Mouse (Mus musculus) embryonic facial prominence, embryonic 12.5 days (tissue): ENCODE results near the gene Lyrm4. TPM values are rescaled to one million over a fixed set of nuclear protein-coding genes. Genes with fewer than 3 reads are reported as not detected.

Experiments
- ATAC-seq: fragments of 200-750 bp; cut with Nextera tagmentation; 2 replicates; pipeline ENCODE4 v1.8.0; 2017; ENCODE audit not compliant: insufficient number of reproducible peaks, insufficient read depth, low FRiP score, low TSS enrichment
- H3K27ac ChIP-seq: fragments of 300-500 bp; sonication (generic); 2 replicates; pipeline ENCODE4 v1.5.1; 2016; ENCODE audit warnings: mild to moderate bottlenecking
- H3K27me3 ChIP-seq: fragments of 300-500 bp; sonication (generic); 2 replicates; pipeline ENCODE4 v1.6.1; 2016; ENCODE audit warnings: mild to moderate bottlenecking, moderate library complexity
- H3K36me3 ChIP-seq: fragments of 300-500 bp; sonication (generic); 2 replicates; pipeline ENCODE4 v1.6.1; 2016; ENCODE audit warnings: mild to moderate bottlenecking
- H3K4me1 ChIP-seq: fragments of 300-500 bp; sonication (generic); 2 replicates; pipeline ENCODE4 v1.6.1; 2016
- H3K4me2 ChIP-seq: fragments of 300-500 bp; sonication (generic); replicated peaks from 2 replicates; pipeline ENCODE4 v1.6.1; 2016; ENCODE audit warnings: mild to moderate bottlenecking, moderate library complexity
- H3K4me3 ChIP-seq: fragments of 300-500 bp; sonication (generic); 2 replicates; pipeline ENCODE4 v1.5.1; 2016; ENCODE audit warnings: mild to moderate bottlenecking
- H3K9ac ChIP-seq: fragments of 300-500 bp; sonication (generic); 2 replicates; pipeline ENCODE4 v1.6.1; 2016; ENCODE audit warnings: mild to moderate bottlenecking, moderate library complexity
- H3K9me3 ChIP-seq: fragments of 300-500 bp; sonication (generic); 2 replicates; pipeline ENCODE4 v1.6.1; 2016; ENCODE audit warnings: mild to moderate bottlenecking, moderate library complexity
- WGBS: fragments of 180-500 bp; shearing (Covaris S2); methylation state at CpG from one replicate; pipeline ENCODE4 v1.1.7; 2016; 5-methylcytosine and 5-hydroxymethylcytosine counted together
- polyA plus RNA-seq: library from polyadenylated mRNA; unstranded; fragments of >200 nt; fragmentation: Nextera tagmentation; extraction: Ambion mirVana; gene quantifications from 2 replicates; pipeline ENCODE4 v1.2.1, GENCODE M21; 2016

The Lyrm4 gene
- polyA plus RNA-seq, 1 experiment from 2014 or later = 21.2 TPM

DNA sequence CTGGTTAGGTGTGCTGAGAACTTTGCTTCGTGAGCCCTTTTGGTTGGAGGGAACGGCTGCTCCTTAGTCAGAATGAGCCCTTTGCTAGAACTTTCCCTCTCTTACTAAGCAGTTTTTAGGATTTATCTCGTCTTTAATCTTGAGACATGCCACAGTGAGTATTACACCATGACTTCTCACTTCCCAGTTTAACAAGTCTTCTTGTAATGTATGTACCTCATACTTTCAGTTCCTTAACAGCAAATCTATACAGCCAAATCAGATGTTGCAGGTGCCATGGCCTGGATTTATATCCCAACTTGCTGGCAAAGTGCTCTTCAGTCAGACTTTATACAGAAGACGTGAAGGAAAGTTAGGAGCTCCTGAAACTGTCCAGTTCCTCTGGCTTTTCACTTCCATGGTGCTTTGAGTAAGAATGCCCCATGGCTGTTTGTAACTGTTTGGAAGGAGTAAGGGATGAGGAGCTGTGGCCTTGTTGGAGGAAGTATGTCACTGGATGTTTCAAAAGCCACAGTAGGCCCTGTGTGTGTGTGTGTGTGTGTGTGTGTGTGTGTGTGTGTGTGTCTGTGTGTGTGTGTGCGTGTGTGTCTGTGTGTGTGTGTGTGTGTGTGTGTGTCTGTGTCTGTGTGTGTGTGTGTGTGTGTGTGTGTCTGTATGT is 14.8 kb upstream of the Lyrm4 start:
- Histone ChIP-seq H3K4me3 (no peak overlapping the region), H3K27ac (no peak overlapping the region), H3K36me3 (no peaks in the 10 kb centered on the region), H3K4me2 (no peak overlapping the region), H3K4me1 (no peaks in the 10 kb centered on the region), H3K9me3 (no peaks in the 10 kb centered on the region), H3K27me3 (no peaks in the 10 kb centered on the region), H3K9ac (no peak overlapping the region)
- 85% methylated on average over 4 of the region's 5 CpGs for WGBS
- ATAC-seq = no peak

DNA sequence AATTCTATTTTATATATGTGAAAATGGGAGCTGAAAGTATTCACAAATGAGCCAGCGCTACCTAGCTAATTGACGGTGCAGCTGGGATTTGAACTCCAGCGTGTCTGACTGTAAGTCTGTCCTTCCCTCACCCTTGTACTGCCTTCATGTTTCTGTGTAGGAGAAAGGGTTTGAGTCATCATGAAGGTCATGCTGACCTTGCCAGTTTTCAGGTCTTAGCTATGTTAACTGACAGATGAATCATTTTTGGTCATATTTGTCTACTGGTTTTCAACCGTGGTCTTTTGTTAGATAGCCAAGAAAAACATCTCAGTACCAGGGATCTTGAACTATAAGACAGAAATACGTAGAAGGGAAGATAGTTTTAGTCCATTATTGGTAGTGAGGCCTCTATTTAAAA is 14.1 kb upstream of the Lyrm4 start:
- Histone ChIP-seq H3K27me3 (no peaks in the 10 kb centered on the region), H3K4me3 (no peak overlapping the region), H3K36me3 (no peaks in the 10 kb centered on the region), H3K4me1 (no peaks in the 10 kb centered on the region), H3K4me2 (no peak overlapping the region), H3K9ac (no peak overlapping the region), H3K9me3 (no peaks in the 10 kb centered on the region), H3K27ac (no peak overlapping the region)
- 93% methylated on average over 5 of the region's 5 CpGs for WGBS
- ATAC-seq = no peak

DNA sequence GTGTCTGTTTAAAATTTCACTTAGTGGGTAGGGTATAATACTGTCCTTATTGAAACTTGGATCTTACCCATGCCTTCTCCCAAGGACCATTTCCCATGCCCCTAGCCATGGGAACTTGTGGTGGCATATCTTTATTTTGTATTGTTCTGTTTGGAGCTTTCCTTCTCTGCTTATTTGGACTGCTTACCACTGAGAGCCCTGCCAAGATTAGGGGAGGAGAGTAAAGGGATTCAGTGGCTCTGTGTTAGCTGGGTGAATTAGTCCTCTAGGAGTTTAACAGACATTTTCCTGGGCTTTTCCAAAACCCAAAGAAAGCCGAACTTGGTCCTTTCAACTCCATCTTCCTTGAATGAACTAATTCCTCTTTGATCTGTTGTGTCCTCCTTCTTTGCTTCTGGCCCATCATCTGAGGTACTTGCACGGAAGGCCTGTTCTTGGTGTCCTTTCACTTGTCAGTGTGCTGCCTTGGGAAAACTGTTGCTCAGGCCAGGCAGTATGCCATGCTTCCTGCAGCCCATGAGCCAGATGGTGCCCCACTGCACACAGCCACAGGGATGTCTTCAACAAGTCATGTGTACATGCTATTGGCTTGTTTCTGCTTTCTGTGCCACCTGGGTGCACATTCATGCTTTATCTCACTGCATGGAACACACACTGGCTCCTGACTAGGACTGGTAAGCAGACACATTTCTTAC is 12.2 kb upstream of the Lyrm4 start:
- Histone ChIP-seq H3K4me3 (no peak overlapping the region), H3K36me3 (no peaks in the 10 kb centered on the region), H3K27me3 (no peaks in the 10 kb centered on the region), H3K27ac (no peak overlapping the region), H3K9ac (no peak overlapping the region), H3K4me2 (no peak overlapping the region), H3K4me1 (no peaks in the 10 kb centered on the region), H3K9me3 (no peaks in the 10 kb centered on the region)
- WGBS = 91% methylated on average over 2 of the region's 2 CpGs
- ATAC-seq = no peak

DNA sequence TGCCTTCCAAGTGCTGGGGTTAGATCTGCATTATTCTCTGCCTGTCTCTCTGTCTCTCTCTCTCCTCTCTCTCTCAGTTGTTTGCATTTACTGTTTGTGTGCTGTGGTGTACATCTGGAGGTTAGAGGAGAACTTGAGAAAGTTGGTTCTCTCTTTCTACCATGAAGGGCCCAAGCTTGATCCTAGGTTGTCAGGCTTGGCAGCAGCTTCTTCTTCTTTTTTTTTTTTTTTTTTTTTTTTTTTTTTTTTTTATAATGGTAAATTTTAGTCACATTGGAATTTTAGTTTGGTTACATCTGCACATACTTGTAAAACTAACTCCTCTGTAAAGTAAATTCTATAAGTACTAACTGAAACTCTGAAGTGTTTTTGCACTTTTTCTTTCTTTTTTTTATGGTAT is 3.3 kb upstream of the Lyrm4 start:
- H3K4me2 ChIP-seq = no peak overlapping the region
- H3K36me3 ChIP-seq = no peaks in the 10 kb centered on the region
- no peak for ATAC-seq

DNA sequence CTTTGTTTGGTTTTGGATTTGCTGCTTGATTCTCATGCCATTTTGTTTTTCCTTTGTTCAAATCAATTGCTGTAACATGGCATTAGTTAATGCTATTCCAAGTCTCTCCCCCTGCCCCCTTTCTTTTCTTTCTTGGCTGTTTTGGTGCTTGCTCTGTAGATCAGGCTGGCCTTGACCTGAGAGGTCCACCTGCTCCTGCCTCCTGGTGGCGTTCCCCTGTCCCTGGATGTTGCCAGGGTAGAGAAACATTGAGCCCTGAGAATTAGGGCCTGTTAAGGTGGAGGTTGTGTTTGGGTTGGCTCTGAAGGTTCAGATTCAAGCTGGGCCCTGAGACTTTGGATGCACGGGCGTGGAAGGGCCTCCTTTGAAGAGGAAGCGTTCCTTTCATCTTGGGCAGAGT is 2.4 kb upstream of the Lyrm4 start:
- H3K9ac ChIP-seq = no peak overlapping the region
- ATAC-seq = no peak
- no peak overlapping the region for H3K27ac ChIP-seq
- H3K9me3 ChIP-seq = no peaks in the 10 kb centered on the region
- no peaks in the 10 kb centered on the region for H3K36me3 ChIP-seq
- H3K4me2 ChIP-seq = no peak overlapping the region
- H3K27me3 ChIP-seq = no peaks in the 10 kb centered on the region
- no peak overlapping the region for H3K4me3 ChIP-seq
- WGBS = 72% methylated on average over 4 of the region's 4 CpGs
- peaks cover 5% of the 10 kb centered on the region; the same call in 1 of the 2 replicates for H3K4me1 ChIP-seq

More for the DNA sequence above, 3.3 kb upstream of the Lyrm4 start:
- Histone ChIP-seq H3K9me3 (no peaks in the 10 kb centered on the region), H3K4me3 (no peak overlapping the region), H3K9ac (no peak overlapping the region), H3K4me1 (peaks cover 5% of the 10 kb centered on the region; the same call in 1 of the 2 replicates), H3K27me3 (no peaks in the 10 kb centered on the region), H3K27ac (no peak overlapping the region)

DNA sequence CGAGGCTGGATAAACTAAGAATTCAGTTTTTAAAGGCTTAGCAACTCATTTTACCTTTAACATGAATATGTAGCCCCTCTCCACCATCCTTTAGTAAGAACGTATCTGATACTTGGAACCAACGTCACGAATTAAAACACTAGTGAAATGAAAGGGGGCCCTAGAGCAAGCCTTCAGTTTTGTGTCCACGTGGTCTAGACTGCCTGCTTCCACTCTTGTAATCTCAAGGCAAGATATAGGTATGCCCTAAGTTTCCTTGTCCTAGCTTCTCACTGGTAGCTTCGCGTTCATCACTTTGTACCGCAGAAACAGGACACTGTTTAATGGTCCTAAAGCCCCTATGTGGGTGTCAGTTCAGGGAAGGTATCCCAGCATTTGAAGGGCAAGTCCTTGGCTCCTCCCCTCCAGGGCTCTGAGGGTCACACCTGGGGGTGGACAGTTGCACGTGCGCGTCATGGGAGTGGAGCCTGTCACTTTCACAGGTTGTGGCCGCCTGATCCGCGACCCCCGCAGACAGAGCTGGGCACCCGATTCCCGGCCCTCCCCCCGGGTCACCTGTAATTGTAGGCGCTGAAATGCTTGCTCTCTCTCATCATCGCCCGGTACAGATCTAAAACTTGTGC is 695 bp downstream of the Lyrm4 start:
- peak overlapping the region; percentile 94 for H3K4me2 ChIP-seq
- H3K4me3 ChIP-seq = peak overlapping the region; percentile 65
- WGBS = 9% methylated on average over 21 of the region's 21 CpGs
- H3K27me3 ChIP-seq = no peaks in the 10 kb centered on the region
- no peaks in the 10 kb centered on the region for H3K9me3 ChIP-seq
- no peak for ATAC-seq
- no peaks in the 10 kb centered on the region for H3K36me3 ChIP-seq
- peaks cover 5% of the 10 kb centered on the region; the same call in 1 of the 2 replicates for H3K4me1 ChIP-seq
- peak overlapping the region; percentile 62 for H3K9ac ChIP-seq
- H3K27ac ChIP-seq = no peak overlapping the region

DNA sequence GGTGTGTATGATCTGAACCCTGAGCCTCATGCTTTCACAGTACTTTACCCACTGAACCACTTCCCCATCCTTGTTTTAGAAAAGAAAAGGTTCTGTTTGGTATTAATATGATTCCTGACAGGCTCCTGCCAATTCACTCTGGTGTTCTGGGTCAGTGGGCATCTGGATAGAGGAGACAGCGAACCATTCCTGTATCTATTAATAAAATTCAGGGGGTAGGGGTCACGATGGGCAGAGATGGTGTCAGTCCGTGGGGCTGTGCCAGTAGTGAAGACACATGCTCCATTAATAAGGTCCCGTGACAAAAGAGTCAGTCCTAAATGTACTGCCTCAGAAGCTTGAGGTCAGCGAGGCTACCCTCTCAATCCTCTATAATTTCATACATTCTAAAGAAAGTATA is 4.1 kb downstream of the Lyrm4 start:
- Histone ChIP-seq H3K4me2 (no peak overlapping the region), H3K9me3 (no peaks in the 10 kb centered on the region), H3K27ac (no peak overlapping the region), H3K4me1 (peaks cover 3% of the 10 kb centered on the region; the same call in 1 of the 2 replicates), H3K27me3 (no peaks in the 10 kb centered on the region), H3K36me3 (no peaks in the 10 kb centered on the region), H3K4me3 (no peak overlapping the region), H3K9ac (no peak overlapping the region)
- no peak for ATAC-seq
- WGBS = 88% methylated on average over 5 of the region's 5 CpGs

DNA sequence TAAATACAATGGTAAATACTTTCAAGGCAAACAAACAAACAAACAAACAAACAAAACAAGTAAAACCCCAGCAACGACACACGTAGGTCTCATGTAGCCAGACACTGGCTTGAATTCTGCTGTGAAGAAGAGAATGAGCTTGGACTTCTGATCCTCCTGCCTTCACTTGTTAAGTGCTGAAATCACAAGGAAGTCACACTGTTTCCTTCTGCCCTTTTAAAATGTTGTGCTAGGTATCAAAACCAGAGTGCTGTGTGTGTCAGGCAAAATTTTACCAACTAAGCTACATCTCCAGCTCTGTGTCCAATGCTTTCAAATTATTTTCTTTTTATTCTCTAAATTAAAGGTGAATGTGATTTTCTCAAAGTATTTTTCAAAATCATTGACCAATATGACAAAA is 6.0 kb downstream of the Lyrm4 start:
- H3K36me3 ChIP-seq = no peaks in the 10 kb centered on the region
- no peak overlapping the region for H3K4me3 ChIP-seq
- WGBS = 93% methylated on average over 2 of the region's 2 CpGs
- no peaks in the 10 kb centered on the region for H3K27me3 ChIP-seq
- no peak overlapping the region for H3K4me2 ChIP-seq
- H3K9me3 ChIP-seq = no peaks in the 10 kb centered on the region
- no peak for ATAC-seq
- H3K27ac ChIP-seq = no peak overlapping the region
- no peak overlapping the region for H3K9ac ChIP-seq
- peaks cover under 1% of the 10 kb centered on the region; the same call in 1 of the 2 replicates for H3K4me1 ChIP-seq

DNA sequence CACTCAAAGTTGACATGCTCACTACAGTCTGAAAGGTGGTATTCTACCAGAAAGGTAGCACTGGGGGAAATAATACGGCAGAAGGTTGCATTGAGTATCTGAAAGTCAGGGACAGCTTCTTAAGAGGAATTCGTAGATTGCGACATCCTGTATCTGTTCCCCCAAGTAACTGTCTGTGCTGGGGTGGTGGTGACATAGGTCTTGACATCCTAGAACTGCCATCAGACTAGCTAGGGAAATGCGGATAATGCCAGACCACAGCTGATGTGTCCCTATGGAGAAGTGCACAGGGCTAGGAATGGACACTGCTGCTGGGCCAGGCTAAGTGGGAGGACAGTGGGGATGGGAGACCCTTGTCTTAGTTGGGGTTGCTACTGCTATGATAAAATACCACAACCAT is 8.8 kb downstream of the Lyrm4 start:
- 99% methylated on average over 4 of the region's 4 CpGs for WGBS
- Histone ChIP-seq H3K4me1 (no peaks in the 10 kb centered on the region), H3K36me3 (no peaks in the 10 kb centered on the region), H3K27ac (no peak overlapping the region), H3K9ac (no peak overlapping the region), H3K4me3 (no peak overlapping the region), H3K4me2 (no peak overlapping the region), H3K9me3 (no peaks in the 10 kb centered on the region), H3K27me3 (no peaks in the 10 kb centered on the region)
- ATAC-seq = no peak

DNA sequence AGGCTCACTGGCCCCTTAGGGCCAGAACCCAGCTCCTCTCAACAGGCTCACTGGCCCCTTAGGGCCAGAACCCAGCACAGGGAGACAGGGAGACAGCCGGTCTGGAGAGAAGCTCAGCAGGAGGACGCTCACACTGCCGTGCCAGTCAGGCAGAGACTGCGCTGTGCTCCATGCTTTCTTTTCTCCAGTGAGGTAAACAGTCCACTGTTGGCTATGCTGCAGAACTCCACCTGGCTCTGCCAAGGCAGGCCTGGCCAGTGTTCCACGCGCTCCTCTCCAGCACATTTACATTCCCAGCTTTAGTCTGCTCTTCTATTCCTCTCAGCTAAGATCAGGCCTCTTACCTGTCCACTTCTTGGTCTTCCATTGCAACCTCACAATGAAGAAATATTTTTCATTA is 11.7 kb downstream of the Lyrm4 start:
- Histone ChIP-seq H3K27me3 (no peaks in the 10 kb centered on the region), H3K27ac (no peak overlapping the region), H3K36me3 (no peaks in the 10 kb centered on the region), H3K4me3 (no peak overlapping the region), H3K4me1 (no peaks in the 10 kb centered on the region), H3K4me2 (no peak overlapping the region), H3K9me3 (no peaks in the 10 kb centered on the region), H3K9ac (no peak overlapping the region)
- no peak for ATAC-seq
- WGBS = 77% methylated on average over 6 of the region's 6 CpGs

DNA sequence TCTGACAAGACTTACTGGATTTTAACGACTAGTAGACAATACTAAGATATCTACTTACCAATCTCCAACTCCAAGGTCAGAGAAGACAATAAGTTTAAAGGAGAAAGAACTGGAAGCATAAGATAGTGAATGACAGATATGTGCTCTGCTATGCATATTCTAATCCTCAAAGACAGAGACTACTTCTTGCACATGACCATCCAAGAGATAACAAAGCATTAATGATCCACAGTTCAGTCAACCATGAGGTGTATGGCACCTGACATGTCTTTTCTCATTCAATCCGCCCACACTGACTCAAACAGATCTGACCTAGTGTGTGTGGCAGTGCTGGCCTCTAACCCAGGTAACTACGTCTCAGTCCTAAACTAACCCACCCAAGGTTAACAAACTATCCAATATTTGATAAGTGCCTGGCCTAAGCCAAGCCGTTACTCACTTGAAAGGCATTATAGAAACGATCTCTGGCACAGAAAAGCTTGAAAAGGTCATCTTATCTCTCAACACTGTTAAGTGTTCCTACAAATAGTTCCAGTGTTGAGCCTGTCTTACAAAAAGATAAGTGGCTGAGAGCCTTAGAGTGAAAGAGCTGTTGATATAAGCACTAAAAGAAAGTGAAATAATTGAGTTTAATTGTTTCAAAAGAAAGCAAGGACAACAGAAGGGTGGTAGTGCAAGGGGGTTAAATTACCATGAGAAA is 20.5 kb downstream of the Lyrm4 start:
- Histone ChIP-seq H3K27me3 (no peaks in the 10 kb centered on the region), H3K4me2 (no peak overlapping the region), H3K9ac (no peak overlapping the region), H3K4me3 (no peak overlapping the region), H3K36me3 (no peaks in the 10 kb centered on the region), H3K27ac (no peak overlapping the region), H3K9me3 (no peaks in the 10 kb centered on the region), H3K4me1 (no peaks in the 10 kb centered on the region)
- WGBS = 86% methylated on average over 5 of the region's 5 CpGs
- no peak for ATAC-seq
